Mouse (Mus musculus): ENCODE data around the gene Hunk. TPM values are rescaled to one million over a fixed set of nuclear protein-coding genes. Genes with fewer than 3 reads are reported as not detected.

Hunk gene
- polyA plus RNA-seq, 1 experiment from 2014 or later: 14.5 TPM

GRCm38 (mm10) chr16:90423898-90424297 lies 38.1 kb downstream of the Hunk start:
- ATAC-seq (replicated peaks; ENCODE audit: insufficient number of reproducible peaks, low FRiP score, low TSS enrichment, low read depth) (peak; percentile 71), DNase-seq (ENCODE audit: low spot score) (peak; percentile 33)
- H3K4me3 ChIP-seq (ENCODE audit: low read depth, low read length): no peak overlapping the region
- H3K9me3 ChIP-seq (replicated peaks; ENCODE audit: control insufficient read depth, low read length): no peaks in the 10 kb centered on the region
- H3K27me3 ChIP-seq (ENCODE audit: control insufficient read depth, insufficient read depth, low read length): no peaks in the 10 kb centered on the region
- no peaks in the 10 kb centered on the region for H3K36me3 ChIP-seq (replicated peaks; ENCODE audit: control insufficient read depth, insufficient read depth, low read depth, low read length)
- H3K4me1 ChIP-seq (ENCODE audit: control insufficient read depth, insufficient read depth, low read length): peaks cover 18% of the 10 kb centered on the region
- no peak overlapping the region for H3K4me2 ChIP-seq (ENCODE audit: low read depth, low read length)
- H3K27ac ChIP-seq (replicated peaks; ENCODE audit: low read depth, low read length): no peak overlapping the region
- 43% methylated on average over 3 of the region's 3 CpGs for WGBS
- H3K9ac ChIP-seq (replicated peaks; ENCODE audit: low read length): no peak overlapping the region

GRCm38 (mm10) chr16:90424391-90424790 lies 38.6 kb downstream of the Hunk start:
- peaks cover 18% of the 10 kb centered on the region for H3K4me1 ChIP-seq (ENCODE audit: control insufficient read depth, insufficient read depth, low read length)
- no peak overlapping the region for H3K4me3 ChIP-seq (ENCODE audit: low read depth, low read length)
- no peaks in the 10 kb centered on the region for H3K36me3 ChIP-seq (replicated peaks; ENCODE audit: control insufficient read depth, insufficient read depth, low read depth, low read length)
- 67% methylated on average over 9 of the region's 9 CpGs for WGBS
- no peak overlapping the region for H3K4me2 ChIP-seq (ENCODE audit: low read depth, low read length)
- H3K9me3 ChIP-seq (replicated peaks; ENCODE audit: control insufficient read depth, low read length): no peaks in the 10 kb centered on the region
- H3K27ac ChIP-seq (replicated peaks; ENCODE audit: low read depth, low read length): no peak overlapping the region; the same call in 1 of the 2 replicates
- DNase-seq (ENCODE audit: low spot score) (no peak), ATAC-seq (replicated peaks; ENCODE audit: insufficient number of reproducible peaks, low FRiP score, low TSS enrichment, low read depth) (no peak)
- H3K9ac ChIP-seq (replicated peaks; ENCODE audit: low read length): no peak overlapping the region
- no peaks in the 10 kb centered on the region for H3K27me3 ChIP-seq (ENCODE audit: control insufficient read depth, insufficient read depth, low read length)

- 88% methylated on average over 5 of the region's 5 CpGs for WGBS
Observed at GRCm38 (mm10) chr16:90426234-90426633, 40.4 kb downstream of the Hunk start.

GRCm38 (mm10) chr16:90427838-90428630 lies 42.2 kb downstream of the Hunk start:
- no peak overlapping the region for H3K4me2 ChIP-seq (ENCODE audit: low read depth, low read length)
- H3K4me1 ChIP-seq (ENCODE audit: control insufficient read depth, insufficient read depth, low read length): no peaks in the 10 kb centered on the region
- DNase-seq (ENCODE audit: low spot score): no peak
- no peak overlapping the region for H3K9ac ChIP-seq (replicated peaks; ENCODE audit: low read length)
- WGBS: 94% methylated on average over 8 of the region's 8 CpGs
- H3K9me3 ChIP-seq (replicated peaks; ENCODE audit: control insufficient read depth, low read length): no peaks in the 10 kb centered on the region
- no peak overlapping the region for H3K4me3 ChIP-seq (ENCODE audit: low read depth, low read length)
- no peak overlapping the region for H3K27ac ChIP-seq (replicated peaks; ENCODE audit: low read depth, low read length)
- no peak for ATAC-seq (replicated peaks; ENCODE audit: insufficient number of reproducible peaks, low FRiP score, low TSS enrichment, low read depth)
- H3K27me3 ChIP-seq (ENCODE audit: control insufficient read depth, insufficient read depth, low read length): no peaks in the 10 kb centered on the region
- H3K36me3 ChIP-seq (replicated peaks; ENCODE audit: control insufficient read depth, insufficient read depth, low read depth, low read length): peaks cover 4% of the 10 kb centered on the region

More at GRCm38 (mm10) chr16:90426234-90426633, 40.4 kb downstream of the Hunk start:
- Histone ChIP-seq H3K4me2 (ENCODE audit: low read depth, low read length) (no peak overlapping the region), H3K4me1 (ENCODE audit: control insufficient read depth, insufficient read depth, low read length) (peaks cover 11% of the 10 kb centered on the region), H3K27me3 (ENCODE audit: control insufficient read depth, insufficient read depth, low read length) (no peaks in the 10 kb centered on the region), H3K36me3 (replicated peaks; ENCODE audit: control insufficient read depth, insufficient read depth, low read depth, low read length) (no peaks in the 10 kb centered on the region), H3K9ac (replicated peaks; ENCODE audit: low read length) (no peak overlapping the region), H3K9me3 (replicated peaks; ENCODE audit: control insufficient read depth, low read length) (no peaks in the 10 kb centered on the region), H3K4me3 (ENCODE audit: low read depth, low read length) (no peak overlapping the region), H3K27ac (replicated peaks; ENCODE audit: low read depth, low read length) (no peak overlapping the region)
- DNase-seq (ENCODE audit: low spot score) (no peak), ATAC-seq (replicated peaks; ENCODE audit: insufficient number of reproducible peaks, low FRiP score, low TSS enrichment, low read depth) (no peak)

GRCm38 (mm10) chr16:90433551-90433950 lies 47.7 kb downstream of the Hunk start:
- no peak overlapping the region for H3K9ac ChIP-seq (replicated peaks; ENCODE audit: low read length)
- no peaks in the 10 kb centered on the region; the same call in 1 of the 2 replicates for H3K4me1 ChIP-seq (ENCODE audit: control insufficient read depth, insufficient read depth, low read length)
- H3K9me3 ChIP-seq (replicated peaks; ENCODE audit: control insufficient read depth, low read length): no peaks in the 10 kb centered on the region; the same call in 1 of the 2 replicates
- no peak overlapping the region for H3K4me3 ChIP-seq (ENCODE audit: low read depth, low read length)
- no peak for ATAC-seq (replicated peaks; ENCODE audit: insufficient number of reproducible peaks, low FRiP score, low TSS enrichment, low read depth)
- no peak overlapping the region for H3K27ac ChIP-seq (replicated peaks; ENCODE audit: low read depth, low read length)
- no peak overlapping the region for H3K4me2 ChIP-seq (ENCODE audit: low read depth, low read length)
- H3K36me3 ChIP-seq (replicated peaks; ENCODE audit: control insufficient read depth, insufficient read depth, low read depth, low read length): peaks cover 14% of the 10 kb centered on the region
- no peak for DNase-seq (ENCODE audit: low spot score)
- WGBS: 95% methylated on average over 12 of the region's 12 CpGs
- no peaks in the 10 kb centered on the region for H3K27me3 ChIP-seq (ENCODE audit: control insufficient read depth, insufficient read depth, low read length)

GRCm38 (mm10) chr16:90435231-90435630 lies 49.4 kb downstream of the Hunk start:
- DNase-seq (ENCODE audit: low spot score): no peak
- no peaks in the 10 kb centered on the region; the same call in 1 of the 2 replicates for H3K9me3 ChIP-seq (replicated peaks; ENCODE audit: control insufficient read depth, low read length)
- H3K4me3 ChIP-seq (ENCODE audit: low read depth, low read length): no peak overlapping the region
- no peak for ATAC-seq (replicated peaks; ENCODE audit: insufficient number of reproducible peaks, low FRiP score, low TSS enrichment, low read depth)
- peaks cover 14% of the 10 kb centered on the region for H3K36me3 ChIP-seq (replicated peaks; ENCODE audit: control insufficient read depth, insufficient read depth, low read depth, low read length)
- no peak overlapping the region for H3K4me2 ChIP-seq (ENCODE audit: low read depth, low read length)
- 62% methylated on average over 4 of the region's 4 CpGs for WGBS
- H3K4me1 ChIP-seq (ENCODE audit: control insufficient read depth, insufficient read depth, low read length): no peaks in the 10 kb centered on the region; the same call in 1 of the 2 replicates
- H3K27me3 ChIP-seq (ENCODE audit: control insufficient read depth, insufficient read depth, low read length): no peaks in the 10 kb centered on the region
- no peak overlapping the region for H3K27ac ChIP-seq (replicated peaks; ENCODE audit: low read depth, low read length)
- no peak overlapping the region for H3K9ac ChIP-seq (replicated peaks; ENCODE audit: low read length)

GRCm38 (mm10) chr16:90437276-90437675 lies 51.5 kb downstream of the Hunk start:
- DNase-seq (ENCODE audit: low spot score) (no peak), ATAC-seq (replicated peaks; ENCODE audit: insufficient number of reproducible peaks, low FRiP score, low TSS enrichment, low read depth) (no peak)
- no peak overlapping the region for H3K9ac ChIP-seq (replicated peaks; ENCODE audit: low read length)
- peaks cover 14% of the 10 kb centered on the region for H3K36me3 ChIP-seq (replicated peaks; ENCODE audit: control insufficient read depth, insufficient read depth, low read depth, low read length)
- 30% methylated on average over 5 of the region's 5 CpGs for WGBS
- H3K4me1 ChIP-seq (ENCODE audit: control insufficient read depth, insufficient read depth, low read length): no peaks in the 10 kb centered on the region; the same call in 1 of the 2 replicates
- no peak overlapping the region for H3K27ac ChIP-seq (replicated peaks; ENCODE audit: low read depth, low read length)
- H3K9me3 ChIP-seq (replicated peaks; ENCODE audit: control insufficient read depth, low read length): no peaks in the 10 kb centered on the region; the same call in 1 of the 2 replicates
- no peak overlapping the region for H3K4me2 ChIP-seq (ENCODE audit: low read depth, low read length)
- no peak overlapping the region for H3K4me3 ChIP-seq (ENCODE audit: low read depth, low read length)
- H3K27me3 ChIP-seq (ENCODE audit: control insufficient read depth, insufficient read depth, low read length): no peaks in the 10 kb centered on the region

GRCm38 (mm10) chr16:90439493-90439892 lies 53.7 kb downstream of the Hunk start:
- H3K27ac ChIP-seq (replicated peaks; ENCODE audit: low read depth, low read length): no peak overlapping the region
- H3K4me2 ChIP-seq (ENCODE audit: low read depth, low read length): no peak overlapping the region
- no peaks in the 10 kb centered on the region for H3K9me3 ChIP-seq (replicated peaks; ENCODE audit: control insufficient read depth, low read length)
- 81% methylated on average over 6 of the region's 6 CpGs for WGBS
- H3K4me3 ChIP-seq (ENCODE audit: low read depth, low read length): no peak overlapping the region
- no peak for ATAC-seq (replicated peaks; ENCODE audit: insufficient number of reproducible peaks, low FRiP score, low TSS enrichment, low read depth)
- H3K9ac ChIP-seq (replicated peaks; ENCODE audit: low read length): no peak overlapping the region
- no peaks in the 10 kb centered on the region; the same call in 1 of the 2 replicates for H3K36me3 ChIP-seq (replicated peaks; ENCODE audit: control insufficient read depth, insufficient read depth, low read depth, low read length)
- DNase-seq (ENCODE audit: low spot score): no peak
- H3K27me3 ChIP-seq (ENCODE audit: control insufficient read depth, insufficient read depth, low read length): no peaks in the 10 kb centered on the region
- no peaks in the 10 kb centered on the region; the same call in 1 of the 2 replicates for H3K4me1 ChIP-seq (ENCODE audit: control insufficient read depth, insufficient read depth, low read length)
